Mouse (Mus musculus) heart, adult 2 months (tissue): ENCODE data around the gene Acat2. TPM values are rescaled to one million over a fixed set of nuclear protein-coding genes. Genes with fewer than 3 reads are reported as not detected.
"Not testable (repeated sequence)": the region's sequence is repeated elsewhere in the genome, so short reads cannot be mapped to it uniquely, and the experiment has no call there.

Experiments used
- DNase-seq, 2 experiments: peaks; one replicate each; pipeline ENCODE4 v3.0.0; 2021
- H3K27ac ChIP-seq: fragments of 200-600 bp; 2 replicates; pipeline ENCODE4 v1.8.1; 2022
- H3K27me3 ChIP-seq: fragments of 200-500 bp; 2 replicates; pipeline ENCODE4 v1.6.1; 2012; ENCODE audit warnings: mild to moderate bottlenecking, low read length, inconsistent platforms, mixed read lengths; ENCODE audit not compliant: control insufficient read depth, insufficient read depth
- H3K36me3 ChIP-seq: fragments of 200-500 bp; 2 replicates; pipeline ENCODE4 v1.6.1; 2012; ENCODE audit warnings: low read length, inconsistent platforms; ENCODE audit not compliant: control insufficient read depth, insufficient read depth
- H3K4me1 ChIP-seq: fragments of 200-500 bp; 2 replicates; pipeline ENCODE4 v1.6.1; 2011; ENCODE audit warnings: low read length; ENCODE audit not compliant: control insufficient read depth, insufficient read depth
- H3K4me3 ChIP-seq: fragments of 200-600 bp; 2 replicates; pipeline ENCODE4 v1.8.1; 2022
- H3K79me2 ChIP-seq: fragments of 200-500 bp; replicated peaks from 2 replicates; pipeline ENCODE4 v1.6.1; 2012; ENCODE audit warnings: mild to moderate bottlenecking, inconsistent platforms, low read length, moderate library complexity, mixed read lengths; ENCODE audit not compliant: control insufficient read depth, insufficient read depth
- H3K9ac ChIP-seq: fragments of 200-500 bp; 2 replicates; pipeline ENCODE4 v1.6.1; 2012; ENCODE audit warnings: low read depth, mild to moderate bottlenecking, control low read depth, inconsistent platforms, low read length, mixed read lengths
- CTCF ChIP-seq: fragments of 200-600 bp; IDR thresholded peaks from 2 replicates; pipeline ENCODE4 v1.8.1; 2022; ENCODE audit warnings: antibody characterized with exemption, mild to moderate bottlenecking, moderate library complexity
- EP300 ChIP-seq: fragments of 200-500 bp; IDR thresholded peaks from 2 replicates; pipeline ENCODE4 v1.6.1; 2011; ENCODE audit warnings: low read depth, low read length, control low read depth; ENCODE audit not compliant: insufficient read depth
- POLR2A ChIP-seq: fragments of 200-500 bp; IDR thresholded peaks from 2 replicates; pipeline ENCODE4 v1.6.1; 2011; ENCODE audit warnings: mild to moderate bottlenecking, low read depth, low read length, control low read depth; ENCODE audit not compliant: insufficient read depth
- WGBS: fragments of 180-500 bp; shearing (Covaris S2); methylation state at CpG from one replicate; pipeline ENCODE4 v1.1.7; 2018; 5-methylcytosine and 5-hydroxymethylcytosine counted together
- intact Hi-C: fragments of 180-260 bp; cut with DNase I; formaldehyde crosslinking; loops from one replicate; pipeline ENCODE4 v1.15.1; 2025
- polyA plus RNA-seq: library from polyadenylated mRNA; depleted of rRNA; stranded (reverse); fragments of >200 nt; gene quantifications from 2 replicates; pipeline ENCODE4 v1.2.3, GENCODE M21; 2012
- total RNA-seq, 2 experiments: library from RNA; stranded (reverse); gene quantifications; 2 replicates each; pipeline ENCODE4 v1.2.3; 2021

The Acat2 gene
- total and polyA plus RNA-seq, 3 experiments, result 5.7 to 6.9 (median 6.6) TPM

DNA sequence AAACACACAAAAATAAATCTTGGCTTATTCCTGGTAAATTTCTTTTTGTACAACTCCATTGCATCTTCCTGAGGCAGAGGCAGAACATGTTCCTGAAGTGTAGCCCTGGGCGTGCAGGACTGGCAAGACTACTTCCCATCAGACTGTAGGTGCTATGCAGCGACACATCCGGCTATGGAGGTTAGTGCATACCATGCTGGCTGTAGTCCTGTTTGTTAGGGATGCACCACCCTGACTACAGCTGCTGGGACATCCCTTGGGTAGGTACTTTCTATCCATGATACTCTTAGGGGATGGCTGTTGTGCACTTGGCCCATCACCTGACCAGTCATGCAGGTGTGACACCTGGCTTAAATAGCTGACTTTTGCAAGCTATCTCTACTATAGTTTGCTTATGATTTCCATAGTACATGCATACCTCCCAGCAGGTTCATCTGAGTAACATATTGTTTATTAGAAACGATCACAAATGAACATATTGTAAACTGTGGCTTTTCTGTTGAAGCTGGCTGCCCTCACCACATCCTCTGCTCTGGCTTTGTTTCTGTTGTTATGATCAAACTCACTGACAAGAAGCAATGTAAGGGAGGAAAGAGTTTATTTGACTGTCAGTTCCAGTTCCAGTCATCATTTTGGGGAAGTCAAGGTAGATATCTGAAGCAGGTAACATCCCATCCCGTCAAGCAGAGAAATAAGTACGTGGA lies 17.9 kb downstream of the Acat2 start:
- Histone ChIP-seq H3K27ac (no peak overlapping the region), H3K4me1 (no peaks in the 10 kb centered on the region), H3K4me3 (no peak overlapping the region), H3K36me3 (no peaks in the 10 kb centered on the region), H3K27me3 (no peaks in the 10 kb centered on the region; the same call in 1 of the 2 replicates), H3K79me2 (no peaks in the 10 kb centered on the region), H3K9ac (no peak overlapping the region)
- WGBS, result 94% methylated on average over 6 of the region's 6 CpGs
- TF ChIP-seq EP300 (no peak), POLR2A (no peak), CTCF (no peak)
- no peak for DNase-seq
- intact Hi-C loops, result no loop called here

DNA sequence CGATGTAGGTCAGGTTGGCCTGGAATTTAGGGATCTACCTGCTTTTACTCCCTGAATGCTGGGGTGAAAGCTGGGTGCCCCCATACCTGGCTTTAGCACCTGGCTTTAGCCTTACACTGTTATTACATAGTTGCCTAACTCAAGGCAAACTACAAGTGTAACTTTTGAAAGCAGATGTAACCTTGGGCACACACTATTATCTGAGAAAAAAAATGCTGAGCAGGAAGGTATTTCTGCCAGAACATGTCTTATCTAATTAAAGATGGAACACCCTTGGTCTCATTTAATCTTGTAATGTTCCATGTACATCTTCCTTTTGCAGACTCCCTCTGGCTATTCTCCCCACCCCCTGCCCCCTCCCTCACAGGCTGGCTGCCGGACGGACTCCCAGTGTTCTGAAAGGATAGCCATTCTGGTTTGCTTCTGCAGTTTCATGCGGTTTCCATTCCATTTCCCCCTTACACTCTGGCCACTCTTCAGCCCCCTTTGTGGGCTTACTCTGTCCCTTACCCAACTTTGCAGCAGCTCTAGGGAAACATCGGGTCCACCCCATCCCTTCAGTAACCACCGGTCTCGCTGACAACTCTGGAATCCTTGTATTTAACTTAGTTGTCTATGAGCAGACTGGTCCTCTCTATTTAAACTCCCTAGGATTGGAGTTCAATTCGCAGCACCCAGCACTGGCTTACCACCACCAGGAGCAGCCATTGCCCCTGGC lies 18.8 kb downstream of the Acat2 start:
- intact Hi-C loops, result no loop called here
- Histone ChIP-seq H3K27ac (no peak overlapping the region), H3K4me3 (no peak overlapping the region), H3K36me3 (no peaks in the 10 kb centered on the region), H3K27me3 (no peaks in the 10 kb centered on the region; the same call in 1 of the 2 replicates), H3K9ac (no peak overlapping the region), H3K79me2 (no peaks in the 10 kb centered on the region), H3K4me1 (no peaks in the 10 kb centered on the region)
- TF ChIP-seq EP300 (no peak), POLR2A (no peak), CTCF (no peak)
- WGBS, result 75% methylated on average over 8 of the region's 8 CpGs
- no peak for DNase-seq

DNA sequence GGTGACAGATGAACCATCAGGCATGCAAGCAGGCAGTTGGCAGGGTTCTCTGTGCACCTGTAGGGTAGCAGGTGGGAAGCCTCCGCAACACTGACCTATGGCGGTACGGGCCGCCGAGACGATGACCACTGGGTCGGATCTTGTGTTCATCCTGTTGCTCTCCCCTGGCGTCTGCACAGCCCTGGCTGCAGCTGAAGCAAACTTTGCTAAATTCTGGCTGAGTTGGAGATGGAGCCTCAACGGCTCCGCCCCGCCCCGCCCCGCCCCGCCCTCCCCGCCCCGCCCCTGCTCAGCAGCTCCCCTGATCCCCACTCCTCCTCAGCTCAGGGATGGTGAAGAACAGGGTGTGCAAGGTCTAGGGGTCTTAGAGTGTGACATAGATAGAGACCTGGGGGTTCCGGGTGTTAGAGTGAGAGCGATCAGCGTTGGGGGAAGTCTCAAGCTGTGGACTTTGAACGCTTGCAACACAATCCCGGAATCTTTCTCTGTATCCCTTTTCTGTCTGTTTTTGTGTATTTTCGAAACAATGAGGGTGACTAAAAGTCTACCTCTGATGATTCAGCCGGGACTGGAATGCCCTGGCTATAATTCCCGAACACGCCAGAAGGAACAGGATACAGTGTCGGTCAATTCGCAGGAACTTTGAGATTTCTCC lies 20.3 kb downstream of the Acat2 start, which contains the start of gene Acat3:
Acat3 (minus strand) TSS at position 450 of the 655 bp plus-strand sequence.
- intact Hi-C loops, result no loop called here
- Histone ChIP-seq H3K4me1 (no peaks in the 10 kb centered on the region), H3K36me3 (no peaks in the 10 kb centered on the region), H3K79me2 (no peaks in the 10 kb centered on the region), H3K27me3 (no peaks in the 10 kb centered on the region; the same call in 1 of the 2 replicates), H3K27ac (no peak within 1 kb of the TSS), H3K4me3 (peak within 1 kb of the TSS; percentile 26; the same call in 1 of the 2 replicates), H3K9ac (no peak within 1 kb of the TSS)
- 8% methylated on average over 27 of the region's 27 CpGs for WGBS
- TF ChIP-seq POLR2A (no peak), CTCF (no peak), EP300 (no peak)
- DNase-seq, result peak in 1 of 2 experiments; percentile 27

DNA sequence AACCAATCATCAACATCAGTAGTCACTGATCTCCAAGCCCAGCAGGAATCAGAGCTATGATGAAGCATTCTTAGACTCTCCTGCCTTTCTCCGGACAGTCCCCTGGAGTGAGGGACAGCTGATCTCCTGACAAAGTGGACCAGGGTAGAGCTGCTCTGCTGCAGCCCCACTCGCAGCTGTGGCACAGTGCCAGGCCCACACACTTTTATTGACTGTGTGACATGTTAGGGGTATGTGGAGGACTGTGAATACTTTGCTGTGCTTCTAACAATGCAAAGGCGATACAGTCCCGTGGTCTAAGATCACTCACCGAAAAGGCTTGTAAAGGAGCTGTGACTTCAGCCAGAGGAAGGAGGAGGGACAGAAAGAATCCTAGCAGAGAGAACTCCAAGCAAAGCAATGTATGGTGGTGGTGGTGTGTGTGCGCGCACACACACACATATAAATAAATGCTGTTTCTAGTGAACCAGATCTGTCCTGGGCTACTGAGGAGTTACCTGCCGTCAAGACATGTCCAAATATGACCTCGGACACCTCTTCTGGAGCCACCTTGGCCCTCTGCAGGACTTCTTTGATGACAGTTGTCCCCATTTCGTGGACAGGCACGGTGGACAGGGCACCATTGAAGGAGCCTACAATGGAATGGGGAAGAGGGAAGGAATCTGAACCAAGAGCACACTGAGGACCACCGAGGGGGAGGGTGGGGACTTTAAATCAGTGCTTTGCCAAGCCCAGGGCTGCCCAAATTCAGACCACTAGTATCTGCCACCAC lies 21.0 kb downstream of the Acat2 start:
- H3K36me3 ChIP-seq, H3K79me2 ChIP-seq, H3K9ac ChIP-seq, H3K4me3 ChIP-seq, H3K27me3 ChIP-seq, DNase-seq, H3K4me1 ChIP-seq, intact Hi-C loops, H3K27ac ChIP-seq: not testable (repeated sequence)
- 49% methylated on average over 2 of the region's 12 CpGs for WGBS

DNA sequence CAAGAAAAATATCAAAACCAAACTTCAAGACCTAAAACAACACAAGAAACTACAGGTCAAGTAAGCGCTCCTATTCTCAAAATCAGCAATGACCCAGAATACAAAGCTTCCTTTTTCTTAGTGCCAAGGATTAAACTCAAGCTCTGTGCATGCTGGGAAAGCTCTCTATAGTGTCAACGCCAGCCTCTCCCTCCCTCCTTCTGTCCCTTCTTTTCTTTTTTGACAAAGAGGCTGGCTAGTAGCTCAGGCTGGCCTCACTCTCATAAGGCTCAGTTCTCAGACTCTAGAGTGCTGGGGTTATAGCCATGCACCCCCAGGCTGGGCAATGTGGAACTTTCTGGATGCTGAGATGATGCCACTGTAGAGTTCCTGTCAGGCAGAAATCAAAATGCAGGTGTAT lies 22.5 kb downstream of the Acat2 start:
- no peaks in the 10 kb centered on the region for H3K79me2 ChIP-seq
- no peaks in the 10 kb centered on the region; the same call in 1 of the 2 replicates for H3K27me3 ChIP-seq
- TF ChIP-seq EP300 (no peak), POLR2A (no peak), CTCF (no peak)
- no peak overlapping the region for H3K9ac ChIP-seq
- 70% methylated on average over 2 of the region's 2 CpGs for WGBS
- no peaks in the 10 kb centered on the region for H3K4me1 ChIP-seq
- no peaks in the 10 kb centered on the region for H3K36me3 ChIP-seq
- no peak overlapping the region for H3K4me3 ChIP-seq
- no peak for DNase-seq
- H3K27ac ChIP-seq, result no peak overlapping the region
- intact Hi-C loops, result no loop called here
